Mouse (Mus musculus) kidney, adult 9 months (tissue): Measurements from ENCODE around the gene Cd180.
"Not testable (repeated sequence)": the region's sequence is repeated elsewhere in the genome, so short reads cannot be mapped to it uniquely, and the experiment has no call there.

Source experiments
- DNase-seq: peaks from one replicate; pipeline ENCODE4 v3.0.0; 2022

Gene Cd180

DNA sequence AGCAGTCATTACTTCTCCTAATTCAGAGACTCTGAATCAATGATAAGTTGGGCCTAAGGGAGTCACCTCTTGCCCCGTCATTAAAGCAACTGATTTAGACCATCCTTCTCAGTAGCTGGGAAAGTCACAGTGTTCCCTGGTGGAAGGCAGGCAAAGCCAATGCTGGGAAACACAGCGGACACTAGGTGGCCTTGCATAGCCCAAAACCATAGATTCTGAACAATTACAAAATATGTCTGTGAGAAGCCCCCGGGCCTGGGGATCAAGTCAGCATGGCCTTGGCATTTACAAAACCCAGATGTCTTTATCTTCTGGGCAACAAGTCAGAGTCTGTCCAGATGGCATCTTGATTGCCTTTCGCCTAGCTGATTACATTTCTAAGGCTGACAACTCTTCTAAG lies 8.5 kb upstream of the Cd180 start:
- no peak for DNase-seq

- no peak for DNase-seq
Observed at GRCm38 (mm10) chr13:102688121-102688520, 5.2 kb upstream of the Cd180 start.

- DNase-seq = no peak
Observed at GRCm38 (mm10) chr13:102689201-102690090, 3.9 kb upstream of the Cd180 start.

- no peak for DNase-seq
Observed at GRCm38 (mm10) chr13:102690184-102690583, 3.2 kb upstream of the Cd180 start.

GRCm38 (mm10) chr13:102691408-102692150 lies 1.8 kb upstream of the Cd180 start:
- no peak for DNase-seq

GRCm38 (mm10) chr13:102694154-102694553 lies 796 bp downstream of the Cd180 start:
- DNase-seq = no peak

GRCm38 (mm10) chr13:102695121-102695905 lies 2.0 kb downstream of the Cd180 start:
- DNase-seq = no peak

- DNase-seq = no peak
Observed at GRCm38 (mm10) chr13:102698335-102698734, 5.0 kb downstream of the Cd180 start.

DNA sequence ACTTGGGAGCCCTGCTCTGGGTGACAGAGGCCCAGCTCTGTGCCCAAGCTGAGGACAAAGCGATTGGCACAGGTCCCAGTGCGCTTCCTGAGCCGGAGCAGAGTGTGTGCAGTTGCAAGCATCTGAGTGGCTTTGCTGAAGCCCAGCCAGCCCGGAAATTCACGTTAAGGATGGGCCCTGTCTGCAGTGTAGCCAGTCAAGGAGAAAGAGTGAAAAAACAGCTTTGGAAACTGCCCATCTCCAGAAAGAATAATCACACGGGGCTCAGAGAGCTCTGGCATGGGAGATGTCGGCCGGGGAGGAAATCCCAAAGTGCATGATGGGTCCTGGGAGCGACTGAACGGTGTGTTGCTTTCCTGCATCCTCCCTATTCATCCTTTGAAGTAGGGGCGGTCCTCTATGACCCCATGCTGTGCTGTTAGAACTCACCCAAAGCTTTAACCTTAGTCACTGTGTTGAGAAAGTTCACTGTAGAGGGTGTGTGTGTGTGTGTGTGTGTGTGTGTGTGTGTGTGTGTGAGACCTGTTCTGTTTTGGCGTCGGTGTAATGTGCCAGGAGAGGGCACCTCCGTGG lies 5.5 kb downstream of the Cd180 start:
- DNase-seq = peak; percentile 63

GRCm38 (mm10) chr13:102700176-102700575 lies 6.8 kb downstream of the Cd180 start:
- no peak for DNase-seq

DNA sequence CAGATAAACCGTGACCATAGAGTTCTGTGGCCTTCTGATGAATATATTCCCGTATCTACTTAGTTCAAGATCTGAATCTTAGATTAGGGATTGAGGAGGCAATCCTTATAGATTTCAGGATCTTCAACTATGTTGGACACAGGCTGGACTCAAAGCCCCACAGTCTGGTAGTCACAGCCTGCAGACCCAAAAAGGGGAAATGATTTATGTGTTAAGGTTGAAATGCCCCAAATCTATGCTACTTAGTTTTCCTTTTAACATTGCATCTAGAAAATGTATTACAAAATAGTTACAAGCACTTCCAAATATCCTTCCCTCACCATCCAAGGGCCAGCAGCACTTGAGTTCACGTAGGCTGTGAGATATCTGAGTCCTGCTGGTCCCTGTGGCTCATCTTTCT lies 7.4 kb downstream of the Cd180 start:
- DNase-seq = no peak

DNA sequence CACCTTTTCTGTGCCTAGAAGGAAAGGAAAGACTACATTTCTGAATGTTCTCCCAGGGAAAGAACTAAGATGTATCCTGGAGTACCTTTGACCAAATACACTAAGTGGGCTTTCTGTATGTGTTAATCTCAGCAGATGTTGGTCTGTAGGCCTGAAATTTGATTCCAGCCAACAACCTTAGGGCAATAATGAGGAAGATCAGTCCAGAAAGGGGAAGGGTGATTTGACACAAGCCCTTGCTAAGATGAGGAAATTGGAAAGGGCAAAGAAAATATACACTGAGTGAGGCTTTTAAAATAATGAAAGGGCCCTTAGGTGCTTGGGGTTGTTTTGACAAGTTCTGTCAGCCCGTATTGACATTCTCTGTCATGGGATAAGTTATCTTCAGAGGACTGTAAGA lies 23.6 kb downstream of the Cd180 start:
- no peak for DNase-seq

DNA sequence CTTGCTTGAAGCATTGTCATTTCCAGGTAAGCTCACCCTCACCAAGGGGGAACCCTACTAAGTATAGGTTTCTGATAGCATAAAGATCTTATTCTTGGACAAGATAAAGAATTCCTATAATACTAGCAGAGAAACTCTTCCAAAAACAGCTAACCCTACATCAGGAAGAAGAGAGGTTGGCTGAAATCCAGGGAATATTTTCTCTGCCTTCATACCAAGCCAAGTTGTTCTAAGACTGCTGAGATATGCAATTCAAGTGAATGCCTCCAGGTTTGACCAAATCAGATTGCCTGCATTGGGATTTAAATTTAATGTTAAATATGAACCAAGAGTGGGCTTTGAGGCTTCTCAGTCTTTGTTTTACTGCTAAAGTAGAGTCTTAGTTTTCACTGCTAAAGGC lies 32.1 kb downstream of the Cd180 start:
- DNase-seq = no peak

DNA sequence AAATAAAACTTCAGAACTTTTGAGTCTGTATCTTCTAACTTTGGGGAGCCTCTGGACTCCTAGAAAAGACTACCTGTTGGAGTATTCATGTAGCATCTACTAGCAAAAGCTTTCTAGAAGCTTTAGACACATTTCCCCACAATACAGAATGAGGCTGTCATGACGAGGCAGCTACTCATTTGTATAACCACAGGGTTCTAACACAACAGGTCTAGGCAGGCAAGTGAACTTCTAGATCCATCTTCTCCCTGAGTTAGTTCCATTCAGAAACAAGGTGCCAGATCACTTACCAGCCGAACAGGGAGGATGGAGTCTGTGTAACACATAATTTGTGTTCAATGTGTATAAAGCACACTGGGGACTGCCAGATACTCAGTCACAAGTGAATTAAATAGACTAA lies 32.5 kb downstream of the Cd180 start:
- no peak for DNase-seq

DNA sequence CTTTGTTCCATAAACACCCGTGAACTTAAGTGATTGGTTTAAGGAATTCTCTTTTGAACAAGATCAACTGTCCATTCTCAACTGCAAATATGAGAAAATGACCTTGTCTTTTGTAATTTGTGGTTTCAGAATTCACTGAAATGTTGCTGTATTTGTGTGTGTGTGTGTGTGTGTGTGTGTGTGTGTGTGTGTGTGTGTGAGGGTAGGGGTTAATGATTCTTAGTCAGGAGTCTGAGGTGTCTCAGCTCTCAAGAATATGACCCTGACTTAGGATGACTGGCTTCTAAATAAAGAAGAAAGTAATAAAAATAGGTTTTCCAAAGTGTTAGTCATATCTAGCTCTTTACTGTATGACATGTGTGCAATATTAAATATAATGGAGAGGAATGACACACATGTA lies 33.5 kb downstream of the Cd180 start:
- no peak for DNase-seq

DNA sequence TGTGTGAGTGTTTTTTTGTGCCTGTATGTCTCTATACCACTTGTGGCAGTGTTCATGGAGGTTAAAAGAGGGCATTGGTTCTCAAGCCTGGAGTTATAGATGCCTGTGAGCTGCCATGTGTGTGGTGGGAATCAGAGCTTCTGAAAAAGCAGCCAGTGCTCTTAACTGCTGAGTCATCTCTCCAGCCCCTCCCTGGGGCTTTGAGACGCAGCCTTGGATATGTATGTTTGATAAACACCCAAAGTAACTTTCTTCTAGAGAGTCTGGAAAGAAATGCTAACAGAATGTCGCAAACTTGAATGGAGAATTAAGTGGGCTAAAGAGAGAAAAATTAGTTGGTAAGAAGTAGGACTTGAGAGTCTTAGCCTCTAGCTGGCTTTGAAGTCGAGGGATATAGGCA lies 34.7 kb downstream of the Cd180 start:
- DNase-seq = no peak

DNA sequence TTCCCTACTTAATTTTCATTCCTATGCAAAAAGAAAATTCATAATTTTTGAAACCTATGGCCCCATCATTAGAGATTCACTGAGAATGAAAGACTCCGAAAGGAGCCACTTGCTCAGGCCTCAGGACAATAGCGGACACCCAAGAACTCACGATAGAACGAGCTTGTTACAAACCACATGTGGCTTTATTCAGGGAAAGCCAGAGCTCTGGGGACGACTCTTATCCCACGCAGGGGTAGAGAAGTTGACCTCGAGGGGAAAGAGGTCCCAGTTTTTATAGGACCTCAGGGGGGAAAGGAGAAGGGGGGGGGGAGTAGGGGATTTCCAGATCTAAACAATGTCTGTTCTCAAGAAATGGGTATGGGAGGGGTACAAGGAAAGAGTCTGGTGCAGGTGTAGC lies 35.6 kb downstream of the Cd180 start:
- DNase-seq = not testable (repeated sequence)

GRCm38 (mm10) chr13:102733063-102733462 lies 39.7 kb downstream of the Cd180 start:
- no peak for DNase-seq

DNA sequence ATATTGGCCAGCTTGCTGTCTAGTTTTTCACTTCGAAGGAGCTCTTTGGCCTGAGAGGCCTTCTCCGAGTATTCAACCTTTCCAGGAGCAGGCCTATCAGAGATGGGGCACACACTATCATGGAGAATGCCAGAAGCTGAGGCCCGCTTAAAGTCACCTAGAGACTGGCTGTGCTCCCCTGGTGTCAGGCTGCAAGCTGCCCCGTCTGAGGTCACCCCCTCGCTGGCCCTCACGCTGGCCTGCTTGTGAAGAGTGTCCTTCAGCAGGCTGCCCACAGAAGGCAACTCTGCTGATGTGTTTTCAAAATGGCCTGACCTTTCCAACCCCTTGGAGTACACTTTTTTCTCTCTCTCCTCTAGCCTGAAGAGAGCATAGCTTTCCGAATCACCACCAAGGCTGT lies 44.5 kb downstream of the Cd180 start:
- DNase-seq = no peak

- no peak for DNase-seq
Observed at GRCm38 (mm10) chr13:102739720-102740535, 46.6 kb downstream of the Cd180 start.

DNA sequence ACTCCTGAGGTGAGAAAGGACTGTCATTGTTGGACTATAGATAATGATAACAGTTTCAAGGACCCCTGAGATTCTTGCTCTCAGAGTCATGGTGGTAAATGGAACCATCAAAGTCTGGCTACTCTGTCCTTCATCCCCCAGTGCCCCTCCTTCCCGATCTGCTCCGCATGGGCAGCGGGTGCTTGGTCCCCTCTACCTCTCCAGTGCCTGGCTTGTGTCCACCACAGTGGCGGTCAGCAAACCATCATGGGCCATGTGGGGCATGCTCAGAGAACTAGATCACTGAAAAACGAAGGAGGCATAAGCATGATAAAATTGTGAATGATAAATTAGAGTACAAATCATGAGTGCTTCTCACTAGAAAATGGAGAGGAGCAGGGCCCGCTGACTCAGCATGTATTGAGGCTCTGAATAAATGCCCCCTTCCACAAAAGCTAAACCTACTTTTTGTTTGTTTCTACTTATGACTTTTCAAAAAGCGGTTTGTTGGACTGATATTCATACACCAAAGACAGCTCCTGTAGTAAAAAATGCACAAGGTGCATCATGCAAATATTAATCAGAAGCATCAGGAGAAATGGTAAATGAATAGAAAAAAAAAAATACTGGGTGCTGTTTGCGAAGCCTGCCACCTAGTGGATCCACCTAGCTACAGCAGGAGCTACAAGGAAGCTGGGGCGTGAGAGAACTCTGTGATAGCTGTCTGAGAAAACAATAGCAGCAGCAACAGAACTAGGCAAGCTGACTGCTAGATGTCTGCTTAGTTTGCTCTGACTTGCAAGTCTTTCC lies 51.3 kb downstream of the Cd180 start:
- DNase-seq = peak; percentile 61
